Mouse (Mus musculus) bone marrow macrophage, adult 2 months (primary cell): ENCODE measurements around the gene Tnni3k.

Experiments used
- CTCF ChIP-seq: IDR thresholded peaks from 2 replicates; pipeline ENCODE4 v1.5.1; 2012; ENCODE audit warnings: low read depth, mild to moderate bottlenecking, low read length, moderate library complexity
- POLR2A ChIP-seq: IDR thresholded peaks from 2 replicates; pipeline ENCODE4 v1.6.1; 2012; ENCODE audit warnings: mild to moderate bottlenecking, low read depth, low read length, borderline replicate concordance

GRCm38 (mm10) chr3:154811281-154811680, 243.9 kb downstream of the Tnni3k start:
- TF ChIP-seq POLR2A: no peak
- TF ChIP-seq CTCF: no peak
